Mouse (Mus musculus) fat pad, adult 2 months (tissue): ENCODE results near the gene Insl5.

Experiments
- DNase-seq: peaks from one replicate; pipeline ENCODE4 v3.0.0-alpha.2; 2011; ENCODE audit warnings: low read depth, low spot score; ENCODE audit errors: extremely low read depth

Insl5 gene

DNA sequence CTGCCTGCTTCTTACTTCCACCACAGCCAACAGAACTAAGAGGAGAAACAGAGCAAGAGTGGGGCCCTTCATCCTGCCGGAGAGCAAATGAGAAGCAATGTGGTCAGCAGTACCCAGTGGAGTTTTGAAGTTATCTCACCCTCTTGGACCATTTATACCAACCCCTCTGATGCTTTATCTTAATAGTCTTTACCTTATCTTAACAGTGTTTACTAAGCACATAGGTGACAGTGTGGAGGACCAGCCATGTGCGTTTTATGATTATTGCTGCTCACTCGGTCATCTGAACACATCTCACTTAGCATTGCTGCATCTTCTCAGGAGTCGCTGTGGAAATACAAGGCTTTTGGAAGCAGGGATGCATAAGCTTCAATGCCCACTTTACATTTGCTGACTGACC is at the start of gene Insl5:
Insl5 (minus strand) TSS at position 222 of the 400 bp plus-strand sequence.
- no peak for DNase-seq

DNA sequence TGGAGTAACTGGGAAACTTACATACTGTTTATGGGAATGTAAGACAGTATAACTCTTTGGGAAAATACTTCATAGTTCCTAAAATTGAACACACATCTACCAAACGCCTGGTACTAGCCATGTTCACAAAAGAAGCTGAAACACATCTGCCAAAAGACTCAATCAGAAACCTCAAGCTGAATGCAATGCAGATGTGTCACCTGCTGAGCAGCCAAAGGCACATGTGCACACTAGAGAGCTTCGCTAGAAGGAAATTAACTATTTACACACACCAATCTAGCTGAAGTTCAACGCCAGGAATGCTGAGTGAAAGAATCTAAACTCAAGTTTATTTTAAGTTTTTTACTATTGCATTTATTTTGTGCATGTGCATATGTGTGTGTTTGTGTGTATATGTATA is 44.0 kb upstream of the Insl5 start:
- no peak for DNase-seq

DNA sequence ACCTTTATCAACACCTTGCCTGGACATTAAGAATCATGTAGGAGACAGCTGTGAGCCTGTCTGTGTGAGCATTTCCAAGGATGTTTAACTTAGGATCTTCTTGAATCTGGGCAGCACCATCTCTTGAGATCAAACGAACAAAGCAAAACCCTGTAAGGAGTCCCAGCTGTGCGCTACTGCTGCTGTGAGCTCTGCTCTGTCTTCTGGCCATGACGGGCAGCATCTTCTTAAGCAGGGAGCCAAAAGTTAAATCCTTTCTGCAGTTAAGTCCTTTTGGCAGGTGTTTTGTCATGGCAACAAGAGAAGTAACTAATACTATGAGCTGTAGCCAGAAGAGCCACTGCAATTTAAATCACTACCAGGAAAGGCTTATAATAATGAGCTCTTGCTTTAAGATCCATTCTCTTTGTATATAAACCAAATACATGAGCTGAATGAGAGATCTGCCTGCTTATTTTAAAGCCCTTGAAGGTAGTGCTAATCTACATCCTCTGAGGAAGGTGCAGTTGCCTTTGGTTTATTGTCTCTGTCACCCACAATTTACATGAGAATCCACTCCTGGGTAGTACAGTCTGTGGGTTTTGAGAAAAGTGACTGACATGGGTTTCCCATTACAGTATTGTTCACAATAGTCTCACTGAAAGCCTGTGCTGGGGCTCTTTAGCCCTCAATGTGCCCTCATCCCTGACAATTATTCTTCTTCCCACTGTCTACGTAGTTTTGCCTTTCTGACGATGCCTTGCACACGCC is 41.4 kb upstream of the Insl5 start:
- no peak for DNase-seq

DNA sequence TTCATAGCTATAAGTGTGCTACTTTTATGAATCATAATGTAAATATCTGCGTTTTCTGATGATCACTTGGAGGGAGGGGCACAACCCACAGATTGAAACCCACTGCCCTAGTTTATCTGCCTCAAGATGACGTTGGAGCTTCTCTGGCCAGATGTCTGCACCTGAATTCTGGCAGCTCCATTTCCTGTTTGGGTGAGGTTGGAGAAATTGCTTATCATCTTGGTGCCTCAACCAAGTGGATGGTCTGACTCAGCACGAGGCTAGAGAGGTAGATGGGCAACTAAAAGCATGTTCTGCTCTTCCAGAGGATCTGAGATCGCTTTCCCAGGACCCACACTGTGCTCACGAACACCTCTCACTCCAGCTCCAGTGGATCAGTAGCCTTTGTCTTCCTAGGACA is 38.3 kb upstream of the Insl5 start:
- DNase-seq: no peak

DNA sequence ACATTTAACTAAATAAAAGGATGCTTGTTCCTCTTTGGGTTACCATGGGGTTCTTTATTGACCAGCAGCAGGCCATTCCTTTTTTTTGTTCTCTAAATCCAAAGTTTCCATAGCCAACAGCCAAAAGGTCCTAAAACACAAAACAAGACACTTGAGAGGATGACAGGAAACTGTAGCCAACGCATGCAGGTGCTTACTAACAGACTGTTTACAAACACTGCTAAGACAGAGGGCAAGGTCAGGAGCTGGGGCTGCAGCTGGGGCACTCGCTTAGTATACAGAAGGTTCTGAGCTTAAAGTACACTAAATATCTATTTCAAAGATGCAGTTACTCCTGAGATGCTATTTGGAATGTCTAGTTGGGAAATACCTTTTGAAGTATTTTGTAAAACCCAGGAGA is 37.8 kb upstream of the Insl5 start:
- no peak for DNase-seq

DNA sequence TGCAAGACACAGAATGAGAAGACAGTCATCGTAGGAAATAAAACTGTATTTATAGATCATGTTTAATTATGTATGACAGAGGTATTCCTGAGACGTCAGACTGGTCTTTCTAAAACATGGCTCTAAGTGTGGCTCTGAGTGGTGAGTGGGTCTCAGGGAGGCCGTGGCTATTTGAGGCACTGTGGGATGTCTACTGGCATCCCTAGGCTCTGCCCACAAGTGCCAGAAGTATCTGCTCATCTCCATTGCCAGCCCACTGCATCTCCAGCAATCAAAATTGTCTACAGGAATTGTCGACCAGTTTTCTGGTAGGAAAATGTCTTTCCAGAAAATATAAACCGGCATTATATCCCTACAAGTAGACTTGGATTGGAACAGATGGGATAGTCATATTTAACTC is 30.3 kb upstream of the Insl5 start:
- no peak for DNase-seq

DNA sequence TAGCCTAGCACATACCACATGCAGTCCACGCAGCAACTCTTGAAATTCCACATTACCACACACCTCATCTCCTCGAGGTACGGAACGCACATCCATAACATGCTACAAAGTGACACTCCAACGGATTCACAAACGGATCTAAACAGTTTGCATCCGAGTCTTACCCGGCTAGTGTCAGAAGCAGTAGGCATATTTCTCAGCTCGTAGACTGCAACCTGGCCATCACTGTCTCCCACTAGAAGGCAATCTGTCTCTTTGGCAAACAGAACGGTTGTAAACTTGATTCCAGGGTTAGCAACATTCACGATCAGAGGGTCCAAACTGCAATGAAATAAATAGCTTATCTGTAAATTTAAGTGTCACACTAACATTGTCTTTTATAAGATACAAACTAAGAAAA is 21.4 kb upstream of the Insl5 start:
- DNase-seq: no peak

DNA sequence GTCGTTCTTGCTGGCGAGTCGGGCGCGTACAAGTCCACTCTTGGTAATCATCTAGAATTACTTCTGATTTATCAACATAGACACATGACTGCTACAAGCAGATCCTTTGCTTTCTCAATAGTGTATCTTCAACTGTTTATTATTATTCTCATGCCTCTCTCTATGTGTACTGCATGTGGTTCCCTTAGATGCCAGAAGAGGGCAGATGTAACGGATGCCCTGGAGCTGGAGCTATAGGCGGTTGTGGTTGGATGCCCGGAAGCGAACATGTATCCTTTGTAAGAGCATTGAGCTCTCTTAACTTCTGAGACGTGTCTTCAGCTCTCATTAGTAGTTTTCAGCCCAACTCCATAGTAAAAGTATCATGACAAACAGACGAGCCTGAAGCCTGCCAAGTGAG is 16.4 kb upstream of the Insl5 start:
- DNase-seq: no peak

DNA sequence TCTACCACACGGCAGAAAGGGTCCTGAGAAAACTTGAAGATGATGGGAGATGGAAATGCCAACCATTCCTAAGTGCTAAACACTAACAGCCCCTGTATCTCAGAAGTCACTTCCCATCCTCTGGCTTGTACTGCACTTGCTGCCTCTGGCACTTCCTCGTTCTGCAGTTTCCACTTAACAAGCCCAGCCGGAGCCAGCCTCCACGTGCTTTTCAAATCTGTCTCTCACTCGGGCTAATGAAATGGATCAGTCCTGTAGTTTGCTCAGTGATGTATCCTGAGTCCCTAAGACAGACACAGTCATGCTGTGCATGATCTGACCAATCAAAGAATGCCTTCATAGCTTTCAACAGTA is 13.2 kb upstream of the Insl5 start:
- DNase-seq: no peak

DNA sequence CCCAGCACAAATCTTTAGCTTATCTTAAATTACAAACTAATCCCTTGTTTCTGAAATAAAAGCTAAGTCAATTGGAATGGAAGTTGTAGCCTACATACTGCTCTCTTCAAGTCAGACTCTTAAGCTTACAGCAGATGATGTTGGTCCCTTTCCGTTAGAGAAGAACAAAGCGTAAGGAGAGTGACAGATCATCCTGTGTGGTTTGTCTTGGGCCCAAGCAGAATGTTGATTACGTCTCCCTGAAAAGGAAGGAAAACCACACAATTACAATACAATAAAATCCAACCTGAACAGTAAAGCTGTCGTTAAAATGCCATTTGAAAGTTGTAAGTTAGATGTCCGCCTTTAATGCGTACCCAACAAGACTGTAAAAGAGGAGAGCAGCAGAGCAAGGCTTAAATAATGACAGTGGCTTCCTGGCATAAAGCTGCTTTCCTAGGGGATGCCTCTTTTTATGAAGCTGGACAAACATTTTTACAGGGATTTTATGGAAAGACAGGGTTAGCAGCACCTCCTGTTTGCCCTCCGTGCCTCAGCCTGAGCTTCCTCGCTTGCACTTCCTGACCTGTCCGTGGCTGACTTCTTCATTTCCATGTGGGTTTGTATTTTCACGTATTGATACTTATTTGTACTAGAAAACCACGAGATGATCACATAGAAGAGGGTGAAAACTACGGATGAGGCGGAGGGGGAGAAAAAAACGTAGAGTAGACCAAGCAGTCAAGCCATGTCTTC is 12.6 kb upstream of the Insl5 start:
- DNase-seq: no peak

DNA sequence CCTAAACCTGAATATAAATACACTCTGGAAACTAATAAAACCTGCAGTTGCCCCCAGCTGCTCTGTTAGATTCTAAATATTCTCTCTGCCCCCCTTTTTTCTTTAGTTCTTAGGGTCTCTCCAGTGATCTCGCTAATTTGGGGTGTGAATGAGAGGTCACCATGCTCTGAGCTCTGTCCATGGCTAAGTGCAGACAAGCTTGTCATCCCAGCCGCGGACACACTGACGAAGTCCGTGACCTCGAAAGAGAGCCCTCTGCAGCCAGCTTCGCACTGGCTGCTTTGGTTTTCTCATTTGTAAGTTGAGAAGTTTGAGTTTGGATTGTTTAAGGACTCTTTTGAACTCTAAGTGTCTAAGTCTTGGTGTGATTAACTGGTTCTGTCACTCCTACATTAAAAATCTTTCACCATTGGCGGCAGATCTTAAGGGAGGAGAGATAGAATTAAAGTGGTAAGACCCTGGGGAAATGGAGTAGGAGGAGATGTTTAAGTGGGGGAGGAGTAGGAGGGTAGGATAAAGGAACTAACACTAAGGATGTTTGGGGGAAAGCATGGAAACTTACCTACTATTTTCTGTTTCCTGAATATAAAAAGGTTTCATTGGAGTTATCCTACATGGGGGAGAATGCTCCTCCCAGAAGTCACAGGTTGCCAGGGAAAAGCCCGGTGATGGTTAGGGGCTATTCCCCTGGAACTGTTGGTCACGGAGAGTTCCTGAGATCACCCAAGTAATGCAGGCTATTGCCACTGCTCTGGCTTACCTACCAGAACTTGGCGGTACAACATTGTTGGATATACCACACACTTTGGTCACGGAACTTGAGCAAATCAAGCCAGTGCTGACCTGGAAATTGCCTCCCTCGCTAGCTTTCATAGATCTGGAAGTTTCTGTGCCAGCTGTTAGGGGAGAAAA is 1.8 kb upstream of the Insl5 start:
- DNase-seq: no peak

DNA sequence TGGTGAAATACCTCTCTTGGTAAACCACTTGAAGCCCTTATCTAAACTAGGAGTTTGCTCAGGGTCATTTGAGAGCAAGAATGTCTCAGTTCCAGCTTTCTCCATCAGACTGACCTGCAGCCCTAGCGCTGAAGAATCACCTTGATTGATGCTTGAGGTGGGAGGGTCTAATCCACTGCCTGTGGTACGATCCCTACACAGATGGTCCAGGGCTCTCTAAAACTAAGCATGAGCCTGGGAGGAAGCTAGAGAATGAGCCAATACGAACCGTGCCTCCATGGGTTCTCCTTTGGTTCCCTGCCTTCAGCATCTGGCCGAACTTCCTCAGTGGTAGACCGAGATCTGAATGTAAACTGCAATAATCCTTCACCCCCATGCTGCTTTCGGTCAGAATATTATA is 1.1 kb upstream of the Insl5 start:
- DNase-seq: no peak

DNA sequence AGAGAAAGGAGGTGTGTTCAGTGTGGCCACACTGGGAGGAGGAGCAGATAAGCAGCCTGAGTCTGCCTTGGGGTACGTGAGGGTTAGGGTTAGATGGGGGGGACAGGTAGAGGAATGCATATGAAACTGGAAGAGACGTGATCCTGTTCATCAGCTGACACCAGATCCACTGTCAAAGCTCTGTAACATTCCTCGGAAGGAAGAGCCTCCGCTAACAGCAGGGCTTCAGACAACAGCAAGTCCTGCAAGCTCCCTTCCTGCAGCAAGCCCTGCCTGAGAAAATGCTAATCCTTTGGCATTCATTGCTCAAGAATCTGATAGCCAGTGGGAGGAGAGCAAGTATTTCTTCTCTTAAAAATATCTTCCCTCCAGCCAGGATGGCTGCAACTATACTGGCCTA is 13.2 kb downstream of the Insl5 start:
- DNase-seq: no peak

DNA sequence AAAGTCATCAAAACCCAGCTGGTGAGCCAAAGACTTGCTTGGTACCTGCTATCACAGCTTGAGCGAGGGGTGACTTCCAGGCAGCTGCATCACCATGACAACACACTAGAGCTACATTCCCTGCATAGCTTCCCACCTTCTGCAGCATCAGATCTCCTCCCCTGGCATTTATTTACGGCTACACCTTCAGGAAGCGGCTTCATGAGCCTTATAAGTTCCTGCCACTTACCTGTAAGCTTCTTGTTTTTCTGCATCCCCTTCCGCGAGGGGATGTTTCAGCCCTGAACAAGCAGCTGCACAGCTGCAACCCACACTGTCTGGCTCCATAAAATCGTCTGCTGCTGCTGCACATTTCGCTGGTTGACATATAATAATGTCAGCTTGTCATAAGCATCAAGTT is 14.8 kb downstream of the Insl5 start:
- DNase-seq: no peak

DNA sequence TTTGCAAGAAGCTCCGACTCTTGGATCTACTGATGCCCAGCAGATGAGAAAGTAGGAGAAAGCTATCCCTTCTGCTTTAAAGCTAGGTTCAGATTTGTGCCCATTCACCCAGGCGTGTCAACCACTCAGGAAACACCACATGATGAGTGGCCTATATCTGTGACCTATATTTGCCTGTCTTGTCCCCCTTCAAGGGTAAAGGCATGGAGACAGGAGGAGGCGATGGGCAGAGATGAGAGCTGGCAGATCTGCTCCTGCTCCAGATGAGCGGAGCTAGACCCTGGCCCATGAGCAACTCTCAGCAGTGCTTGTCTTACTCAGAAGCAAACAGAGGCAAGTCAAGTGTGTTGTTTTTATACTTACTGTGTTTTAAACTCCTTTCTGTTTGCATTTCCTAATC is 15.9 kb downstream of the Insl5 start:
- DNase-seq: no peak

DNA sequence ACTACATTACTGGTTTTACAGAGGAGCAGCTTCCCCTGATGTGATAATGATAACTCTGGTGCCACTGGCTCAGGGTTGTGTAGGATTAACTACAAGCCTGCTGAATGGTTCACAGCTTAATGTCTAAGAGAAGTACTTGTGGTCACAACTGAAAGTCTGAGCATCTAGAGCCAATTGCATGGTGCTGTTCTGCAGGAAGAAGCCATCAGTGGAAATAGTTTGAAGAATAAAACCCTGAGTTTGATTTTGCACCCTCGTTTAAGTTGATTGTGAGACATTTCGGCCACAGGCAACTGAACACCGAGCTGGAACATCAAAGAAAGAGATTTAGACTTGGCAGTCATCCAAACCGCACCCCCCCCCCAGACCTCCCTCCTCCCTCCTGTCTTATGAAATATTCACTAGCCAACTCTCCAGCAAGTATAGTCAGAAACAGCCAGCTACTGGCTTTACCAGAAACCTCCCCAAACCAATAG is 19.7 kb downstream of the Insl5 start:
- DNase-seq: no peak

DNA sequence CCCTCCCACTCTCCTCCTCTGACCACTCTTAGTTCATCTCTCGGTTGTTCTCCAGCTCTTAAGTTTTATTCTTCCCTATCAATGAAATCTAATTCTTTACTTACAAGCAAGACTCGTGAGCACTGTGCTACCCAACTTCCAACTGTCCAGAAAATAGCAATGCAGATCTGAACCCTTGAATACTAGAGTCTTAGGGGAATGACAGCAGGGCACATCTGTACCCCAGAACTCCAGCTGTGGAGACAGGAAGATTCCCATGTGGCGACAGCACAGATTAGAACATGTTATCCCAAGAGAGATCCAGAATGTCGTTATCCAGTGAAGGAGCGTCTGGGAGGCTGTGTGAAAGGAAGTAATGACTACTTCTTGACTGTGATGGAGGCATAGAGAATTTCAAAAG is 20.4 kb downstream of the Insl5 start:
- DNase-seq: no peak

DNA sequence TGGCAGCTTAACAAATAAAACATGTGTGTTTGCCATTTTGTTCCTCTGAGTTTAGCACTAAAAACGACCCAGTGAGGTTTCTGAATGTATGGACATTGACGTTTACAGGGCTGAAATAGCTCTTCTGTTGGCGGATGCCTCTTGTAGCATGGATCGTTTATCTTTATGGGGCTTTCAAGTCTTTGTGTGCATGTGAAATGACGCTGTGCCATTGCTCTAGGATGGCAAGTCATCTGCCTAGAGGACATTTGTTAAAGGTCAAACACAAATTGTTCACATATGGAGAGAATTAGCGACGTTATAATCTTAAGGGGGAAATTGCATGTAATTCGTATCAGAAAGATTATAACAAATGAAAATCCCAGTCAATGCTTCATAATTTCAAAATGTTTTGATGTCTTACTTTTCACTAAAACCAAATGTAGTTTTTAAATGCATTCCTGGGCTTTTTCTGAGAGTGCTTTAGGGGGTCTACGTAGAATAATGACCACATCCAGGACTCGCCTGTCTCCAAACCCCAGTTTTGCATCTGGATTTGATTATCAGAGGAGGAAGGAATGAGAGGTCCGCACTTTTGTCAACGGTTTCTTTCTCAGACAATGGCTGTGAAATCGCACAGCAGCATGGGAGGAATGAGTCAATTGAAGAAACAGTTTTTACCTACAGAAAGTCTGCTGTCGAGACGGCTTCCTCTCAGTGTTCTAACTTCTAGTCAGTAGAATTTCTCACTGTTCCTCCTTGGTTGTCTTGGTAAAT is 21.3 kb downstream of the Insl5 start:
- no peak for DNase-seq

DNA sequence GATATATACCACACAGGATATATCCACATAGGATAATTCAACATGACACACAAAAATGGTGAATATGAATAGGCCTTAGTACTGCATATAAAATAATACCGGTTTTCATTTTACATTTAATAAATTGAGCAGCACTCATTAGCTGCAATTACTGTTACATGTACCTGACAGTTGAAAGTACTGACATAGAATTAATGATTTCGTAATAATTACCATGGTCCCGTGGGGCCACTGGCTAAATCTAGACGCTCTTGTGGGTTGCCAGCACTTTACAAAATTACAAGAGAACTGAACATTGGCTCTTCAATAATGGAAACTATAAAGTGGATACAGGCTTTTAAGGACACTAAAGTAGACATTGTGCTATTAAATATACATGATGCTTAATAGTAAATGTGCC is 22.0 kb downstream of the Insl5 start:
- DNase-seq: no peak

DNA sequence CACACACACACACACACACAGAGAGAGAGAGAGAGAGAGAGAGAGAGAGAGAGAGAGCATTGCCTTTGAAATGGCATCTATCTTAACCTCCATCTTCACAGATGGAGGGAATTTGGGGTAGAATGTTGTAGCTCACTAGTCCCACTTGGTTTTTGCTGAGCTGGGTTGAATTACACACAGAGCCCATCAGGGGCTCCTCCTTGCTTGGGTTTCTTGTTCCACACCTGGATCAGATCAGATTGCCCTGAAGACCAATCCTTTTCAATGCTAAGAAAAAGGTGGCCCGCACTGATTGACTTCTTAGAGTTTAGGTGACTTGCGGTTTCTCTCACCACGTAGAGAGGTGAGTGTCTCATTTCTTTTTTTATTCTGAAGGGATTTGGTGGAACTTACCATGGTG is 35.0 kb downstream of the Insl5 start:
- no peak for DNase-seq
